In genomic region chr3:101572174-101572626, GRCm38 (mm10) we compare ENCODE assay signal across 9 mouse cellular contexts. TPM values are rescaled to one million over a fixed set of nuclear protein-coding genes. Genes with fewer than 3 reads are reported as not detected.
A peak's percentile ranks its signal among the peaks of the same experiment; 100 is the strongest.
DNase-seq lines count a peak whose midpoint lies in the region; ATAC-seq and TF ChIP-seq lines count a peak whose summit lies in the region.
"Had no signal": no experiment of that assay in that cellular context is flagged by ENCODE, and none has a peak within 500 bp of the region (broad histone marks: within the 10 kb centered on the region; RNA-seq: fewer than 3 reads in every experiment).

No protein-coding gene starts in this region.

- H3K27ac ChIP-seq in heart, embryonic 12.5 days (ENCODE audit: poor library complexity, severe bottlenecking) = peak overlapping the region; percentile 42; the same call in 1 of the 2 replicates
- peak overlapping the region; percentile 79 for H3K27ac ChIP-seq in kidney, postnatal 0 days
- no peak overlapping the region for H3K27ac ChIP-seq in stomach, embryonic 14.5 days (ENCODE audit: low read length)
- H3K27ac ChIP-seq: macrophage had no signal

- ATAC-seq in heart, embryonic 12.5 days (ENCODE audit: insufficient number of reproducible peaks, low FRiP score) = 0 out of 2 replicates have a peak, but pooled peaks have one; percentile 33
- ATAC-seq in kidney, postnatal 0 days (replicated peaks; ENCODE audit: low FRiP score, low read depth) = peak; percentile 63; the same call in 1 of the 2 replicates
- peak; percentile 48; the same call in 1 of the 2 replicates for ATAC-seq in stomach, embryonic 14.5 days (ENCODE audit: insufficient number of reproducible peaks, insufficient read depth, low FRiP score, low read depth)
- no peak for ATAC-seq in monocyte, adult 5-6 weeks (replicated peaks; ENCODE audit: insufficient number of reproducible peaks, low FRiP score, low TSS enrichment, poor library complexity, severe bottlenecking)

- peak; percentile 37 for TF ChIP-seq CTCF in kidney, postnatal 0 days (IDR thresholded peaks at IDR 0.05; ENCODE audit: low read depth)

- 60% methylated on average over 7 of the region's 7 CpGs for WGBS in heart, embryonic 12.5 days
- WGBS in kidney, postnatal 0 days = 25% methylated on average over 7 of the region's 7 CpGs
- 55% methylated on average over 7 of the region's 7 CpGs for WGBS in stomach, embryonic 14.5 days

- H3K9ac ChIP-seq in heart, embryonic 12.5 days = no peak overlapping the region
- H3K9ac ChIP-seq in kidney, postnatal 0 days (ENCODE audit: low read depth, low read length) = no peak overlapping the region
- H3K9ac ChIP-seq in stomach, embryonic 14.5 days (replicated peaks; ENCODE audit: low read depth, low read length) = no peak overlapping the region

- no peak overlapping the region for H3K4me3 ChIP-seq in heart, embryonic 12.5 days
- no peak overlapping the region for H3K4me3 ChIP-seq in kidney, postnatal 0 days (replicated peaks; ENCODE audit: low read depth, low read length)
- H3K4me3 ChIP-seq in stomach, embryonic 14.5 days (ENCODE audit: low read depth, low read length) = no peak overlapping the region

- no peaks in the 10 kb centered on the region for H3K9me3 ChIP-seq in heart, embryonic 12.5 days (replicated peaks)
- no peaks in the 10 kb centered on the region for H3K9me3 ChIP-seq in kidney, postnatal 0 days (replicated peaks; ENCODE audit: low read length)
- H3K9me3 ChIP-seq in stomach, embryonic 14.5 days (ENCODE audit: control insufficient read depth, low read depth, low read length) = no peaks in the 10 kb centered on the region; the same call in 1 of the 2 replicates

- H3K4me2 ChIP-seq in heart, embryonic 12.5 days = no peak overlapping the region
- no peak overlapping the region for H3K4me2 ChIP-seq in kidney, postnatal 0 days (ENCODE audit: low read length)
- no peak overlapping the region for H3K4me2 ChIP-seq in stomach, embryonic 14.5 days (replicated peaks; ENCODE audit: low read depth, low read length)

- peaks cover 32% of the 10 kb centered on the region for H3K36me3 ChIP-seq in heart, embryonic 12.5 days
- peaks cover 21% of the 10 kb centered on the region for H3K36me3 ChIP-seq in kidney, postnatal 0 days (ENCODE audit: insufficient read depth, low read length)
- H3K36me3 ChIP-seq in stomach, embryonic 14.5 days (ENCODE audit: control insufficient read depth, insufficient read depth, low read length) = peaks cover 20% of the 10 kb centered on the region

- peak; percentile 89 for DNase-seq in Muller cell, postnatal 12 days (ENCODE audit: inconsistent ontology term)
- DNase-seq in adipocyte (ENCODE audit: low spot score) = peak; percentile 74
- DNase-seq in kidney, postnatal 0 days (ENCODE audit: low spot score) = peak; percentile 82
- no peak for DNase-seq in right cerebral cortex, postnatal 36 days (ENCODE audit: low spot score in 2 of 2)
- no peak for DNase-seq in left cerebral cortex, adult 9 months (ENCODE audit: low spot score in 2 of 2)

- peaks cover 32% of the 10 kb centered on the region for H3K4me1 ChIP-seq in heart, embryonic 12.5 days (replicated peaks)
- peaks cover 12% of the 10 kb centered on the region for H3K4me1 ChIP-seq in kidney, postnatal 0 days (replicated peaks; ENCODE audit: insufficient read depth, low read length)
- no peaks in the 10 kb centered on the region for H3K4me1 ChIP-seq in stomach, embryonic 14.5 days (ENCODE audit: control insufficient read depth, insufficient read depth, low read length)

- no peaks in the 10 kb centered on the region for H3K27me3 ChIP-seq in heart, embryonic 12.5 days (replicated peaks)
- no peaks in the 10 kb centered on the region for H3K27me3 ChIP-seq in kidney, postnatal 0 days (ENCODE audit: insufficient read depth, low read length)
- no peaks in the 10 kb centered on the region for H3K27me3 ChIP-seq in stomach, embryonic 14.5 days (ENCODE audit: control insufficient read depth, insufficient read depth, low read length)

RNA-seq across cellular contexts. Expression of gene Atp1a1, which starts 32.3 kb away (rescaled TPM):
- polyA plus RNA-seq in heart, embryonic 12.5 days (2016; fragmentation: Nextera tagmentation; extraction: Ambion mirVana) = 277 and 294 TPM in 2 replicates
- polyA plus RNA-seq in kidney, postnatal 0 days (2015; fragmentation: Nextera tagmentation; extraction: Ambion mirVana) = 731 and 809 TPM in 2 replicates
- polyA plus RNA-seq in stomach, embryonic 14.5 days (2014; fragmentation: Nextera tagmentation; extraction: Ambion mirVana) = 167 and 190 TPM in 2 replicates
- total RNA-seq in monocyte, adult 5-6 weeks (2017) = 400 to 470 TPM (median 447 TPM) in 3 replicates

Comparison
In these comparisons a context has a peak if more than half of its experiments do, and no peak if none do; other contexts are left out.
1. DNase-seq: peak in Muller cell, postnatal 12 days (single experiment), adipocyte (single experiment) and kidney, postnatal 0 days (single experiment); none in right cerebral cortex, postnatal 36 days (0 of 2) and left cerebral cortex, adult 9 months (0 of 2).